Mouse (Mus musculus): ENCODE measurements around the gene Agbl1.
"Not testable (repeated sequence)": the region's sequence is repeated elsewhere in the genome, so short reads cannot be mapped to it uniquely, and the experiment has no call there.

Agbl1 gene

GRCm38 (mm10) chr7:76594566-76595079, 364.9 kb downstream of the Agbl1 start:
- no peak for DNase-seq (ENCODE audit: low spot score)

GRCm38 (mm10) chr7:76597812-76598211, 368.1 kb downstream of the Agbl1 start:
- no peak for DNase-seq (ENCODE audit: low spot score)

- no peak for DNase-seq (ENCODE audit: low spot score)
These were observed 370.5 kb downstream of the Agbl1 start for GRCm38 (mm10) chr7:76600050-76600690.

- DNase-seq (ENCODE audit: low spot score) = no peak
These were observed 399.8 kb downstream of the Agbl1 start for GRCm38 (mm10) chr7:76629528-76629927.

GRCm38 (mm10) chr7:76650984-76651383, 421.3 kb downstream of the Agbl1 start:
- no peak for DNase-seq (ENCODE audit: low spot score)

GRCm38 (mm10) chr7:76661072-76661471, 431.4 kb downstream of the Agbl1 start:
- no peak for DNase-seq (ENCODE audit: low spot score)

GRCm38 (mm10) chr7:76674856-76675255, 445.2 kb downstream of the Agbl1 start:
- DNase-seq (ENCODE audit: low spot score) = no peak

- no peak for DNase-seq (ENCODE audit: low spot score)
These were observed 471.5 kb downstream of the Agbl1 start for GRCm38 (mm10) chr7:76701224-76701623.

- not testable (repeated sequence) for DNase-seq (ENCODE audit: low spot score)
These were observed 502.5 kb downstream of the Agbl1 start for GRCm38 (mm10) chr7:76732220-76732619.

- no peak for DNase-seq (ENCODE audit: low spot score)
These were observed 547.7 kb downstream of the Agbl1 start for GRCm38 (mm10) chr7:76777237-76777855.

- DNase-seq (ENCODE audit: low spot score) = no peak
These were observed 550.8 kb downstream of the Agbl1 start for GRCm38 (mm10) chr7:76780446-76780845.

GRCm38 (mm10) chr7:76788561-76789306, 559.0 kb downstream of the Agbl1 start:
- DNase-seq (ENCODE audit: low spot score) = no peak

GRCm38 (mm10) chr7:76790041-76790440, 560.4 kb downstream of the Agbl1 start:
- DNase-seq (ENCODE audit: low spot score) = no peak

- no peak for DNase-seq (ENCODE audit: low spot score)
These were observed 561.6 kb downstream of the Agbl1 start for GRCm38 (mm10) chr7:76791247-76791646.

GRCm38 (mm10) chr7:76810003-76810402, 580.3 kb downstream of the Agbl1 start:
- no peak for DNase-seq (ENCODE audit: low spot score)

- no peak for DNase-seq (ENCODE audit: low spot score)
These were observed 590.9 kb downstream of the Agbl1 start for GRCm38 (mm10) chr7:76820571-76820970.

- no peak for DNase-seq (ENCODE audit: low spot score)
These were observed 612.5 kb downstream of the Agbl1 start for GRCm38 (mm10) chr7:76842146-76842545.

GRCm38 (mm10) chr7:76889416-76890209, 659.9 kb downstream of the Agbl1 start:
- DNase-seq (ENCODE audit: low spot score) = no peak

- no peak for DNase-seq (ENCODE audit: low spot score)
These were observed 674.4 kb downstream of the Agbl1 start for GRCm38 (mm10) chr7:76904096-76904495.

GRCm38 (mm10) chr7:76911672-76912071, 682.0 kb downstream of the Agbl1 start:
- DNase-seq (ENCODE audit: low spot score) = no peak

- DNase-seq (ENCODE audit: low spot score) = no peak
These were observed 689.2 kb downstream of the Agbl1 start for GRCm38 (mm10) chr7:76918871-76919270.

GRCm38 (mm10) chr7:76921671-76922070, 692.0 kb downstream of the Agbl1 start:
- DNase-seq (ENCODE audit: low spot score) = no peak

All from urinary bladder, postnatal 10 days (tissue).